Mouse (Mus musculus): ENCODE data around the gene Hectd4.
"Not testable (repeated sequence)": the region's sequence is repeated elsewhere in the genome, so short reads cannot be mapped to it uniquely, and the experiment has no call there.

Gene Hectd4

DNA sequence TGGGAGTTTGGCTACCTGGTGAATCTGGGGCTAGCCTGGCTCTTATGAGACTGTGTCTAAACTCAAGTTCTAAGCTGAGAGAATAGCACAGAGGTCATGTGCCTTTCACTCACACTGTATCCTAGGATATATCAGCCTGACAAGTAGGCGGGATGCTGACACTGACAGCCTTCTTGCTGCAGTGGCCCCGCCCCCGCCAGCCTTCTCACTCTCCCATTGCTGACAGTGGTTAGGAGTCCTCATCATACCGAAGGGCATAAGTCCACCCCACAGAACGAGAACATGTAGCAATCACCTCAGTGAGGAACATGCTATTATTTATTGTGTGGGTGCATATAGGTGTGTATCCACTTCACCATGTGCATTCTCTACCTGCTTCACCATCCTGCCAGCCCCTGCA, 64.8 kb downstream of the Hectd4 start:
- no peak for DNase-seq (ENCODE audit: low spot score in 2 of 2)

GRCm38 (mm10) chr5:121287213-121287612, 67.2 kb downstream of the Hectd4 start:
- DNase-seq (ENCODE audit: low spot score in 2 of 2) = no peak

DNA sequence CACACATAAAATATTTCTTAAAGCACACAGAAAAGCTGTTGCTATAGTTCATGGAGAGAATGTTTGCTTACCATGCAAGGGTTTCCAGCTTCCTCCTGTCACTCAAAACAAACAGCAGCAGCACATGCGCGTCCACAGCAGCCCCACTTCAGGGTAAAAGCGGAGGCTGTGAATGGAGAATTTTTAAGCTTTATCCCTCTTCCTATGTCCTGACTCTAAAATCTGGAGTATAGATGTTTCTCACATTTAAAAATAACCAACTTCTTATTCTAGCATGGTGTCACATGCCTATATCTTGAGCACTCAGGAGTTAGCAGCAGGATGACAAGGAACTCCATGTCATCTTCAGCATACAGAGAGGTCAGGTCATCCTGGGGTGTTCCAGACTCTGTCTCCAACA, 70.3 kb downstream of the Hectd4 start:
- no peak for DNase-seq (ENCODE audit: low spot score in 2 of 2)

DNA sequence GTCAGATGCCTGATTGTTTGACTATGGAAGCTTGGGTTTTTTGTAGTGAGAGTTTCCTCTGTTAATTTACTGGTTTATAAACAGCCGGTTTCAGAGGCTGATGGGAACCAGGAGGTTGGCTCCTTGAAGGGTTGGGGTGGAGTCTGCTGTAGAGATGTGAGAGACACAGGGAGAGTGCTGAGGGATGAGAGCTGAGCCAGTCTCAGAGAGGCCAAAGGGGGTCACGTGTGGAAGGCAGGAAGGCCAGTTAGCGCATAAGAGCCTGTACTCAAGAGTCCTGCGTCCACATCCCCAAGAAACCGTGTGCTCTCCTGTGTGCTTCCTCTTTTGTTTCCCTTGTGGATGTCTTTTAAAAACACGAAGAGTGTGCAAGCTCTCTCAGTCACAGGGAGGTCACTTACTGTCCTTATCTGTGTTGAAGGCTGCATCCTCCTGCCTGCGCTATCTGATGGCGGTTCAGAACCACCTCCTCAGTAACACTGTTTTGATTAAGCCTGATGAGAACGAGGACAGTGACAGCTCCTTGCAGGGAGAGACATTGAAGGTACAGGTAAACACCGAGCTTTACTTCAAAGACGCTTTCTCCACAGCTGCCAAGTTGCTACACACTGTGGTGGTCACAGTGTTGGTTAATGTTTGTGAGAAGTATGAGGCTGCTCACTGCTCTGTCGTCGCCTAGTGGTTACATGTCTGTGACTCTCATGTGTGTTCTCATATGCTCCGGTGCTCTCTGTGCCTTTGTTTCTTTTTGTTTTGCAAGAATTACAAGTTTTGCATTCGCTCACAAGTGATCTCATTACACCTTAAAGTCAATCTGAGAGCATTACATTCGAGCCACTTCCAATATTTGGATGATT, 72.5 kb downstream of the Hectd4 start:
- DNase-seq (ENCODE audit: low spot score in 2 of 2) = no peak

- no peak for DNase-seq (ENCODE audit: low spot score in 2 of 2)
Observed at GRCm38 (mm10) chr5:121305009-121305408, 85.0 kb downstream of the Hectd4 start.

- DNase-seq (ENCODE audit: low spot score in 2 of 2) = no peak
Observed at GRCm38 (mm10) chr5:121307620-121308019, 87.6 kb downstream of the Hectd4 start.

- DNase-seq (ENCODE audit: low spot score in 2 of 2) = no peak
Observed at GRCm38 (mm10) chr5:121311576-121311975, 91.6 kb downstream of the Hectd4 start.

GRCm38 (mm10) chr5:121313764-121314474, 93.9 kb downstream of the Hectd4 start:
- DNase-seq (ENCODE audit: low spot score in 2 of 2) = peak in 1 of 2 experiments; percentile 45

DNA sequence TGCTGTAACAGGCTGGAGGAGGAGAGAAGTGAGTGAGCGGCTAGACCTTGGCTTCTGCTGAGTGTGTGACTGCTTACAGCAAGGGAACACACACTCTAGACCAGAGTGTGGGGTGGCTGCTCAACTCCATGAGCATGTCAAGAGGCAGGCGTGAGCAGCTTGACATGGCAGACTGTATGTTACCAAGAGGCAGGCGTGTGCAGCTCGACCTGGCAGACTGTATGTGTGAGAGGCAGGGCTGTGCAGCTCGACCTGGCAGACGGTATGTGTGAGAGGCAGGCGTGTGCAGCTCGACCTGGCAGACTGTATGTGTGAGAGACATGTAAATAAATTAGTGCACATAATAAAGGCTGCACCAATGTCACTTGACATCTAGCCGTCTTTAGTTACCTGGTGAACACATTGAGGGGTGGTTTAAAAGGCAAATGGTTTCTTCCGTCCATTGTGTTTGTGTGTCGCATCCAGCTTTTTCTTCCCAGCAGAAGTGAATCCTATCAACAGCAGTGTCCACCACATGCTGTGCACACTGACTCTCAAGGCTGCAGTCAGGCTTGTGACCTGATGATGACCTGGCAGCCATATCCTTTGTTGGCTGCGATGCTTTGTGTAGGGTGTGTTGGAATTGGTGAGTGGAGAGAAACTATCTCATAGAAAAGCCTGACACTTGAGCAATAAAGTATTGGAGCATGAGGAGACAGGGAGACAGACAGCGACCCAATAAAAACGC, 106.2 kb downstream of the Hectd4 start:
- no peak for DNase-seq (ENCODE audit: low spot score in 2 of 2)

DNA sequence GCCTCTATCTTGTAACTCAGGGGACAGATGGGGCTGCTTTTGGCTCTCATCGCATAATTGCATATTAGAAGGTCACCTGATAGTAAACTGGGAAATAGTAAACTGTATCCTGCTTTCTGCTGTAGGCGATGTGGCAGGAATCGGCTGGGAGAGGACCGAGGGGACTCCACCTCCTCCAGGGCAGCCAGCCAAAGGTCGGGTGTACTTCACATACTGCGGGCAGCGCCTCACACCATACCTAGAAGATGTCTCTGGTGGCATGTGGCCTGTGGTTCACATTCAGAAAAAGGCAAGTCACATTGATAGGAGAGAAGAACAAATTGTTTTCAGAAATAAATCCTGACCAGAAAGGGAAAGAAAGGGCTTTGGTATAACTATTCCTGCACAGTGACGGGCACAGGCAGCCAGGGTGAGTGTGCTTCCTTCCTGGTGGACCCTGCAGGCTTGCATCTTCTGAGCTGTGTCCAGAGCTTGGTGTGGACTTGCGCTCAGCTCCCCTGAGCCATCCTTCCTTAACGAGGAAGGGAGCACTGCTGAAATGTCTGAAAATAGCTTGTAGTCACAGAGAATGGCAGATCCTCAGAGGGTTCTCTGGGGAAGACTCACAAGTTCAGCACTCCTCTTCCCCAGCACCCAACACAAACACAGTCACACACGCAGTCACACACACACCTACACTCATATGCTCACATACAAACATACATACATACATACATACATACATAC, 109.5 kb downstream of the Hectd4 start:
- no peak for DNase-seq (ENCODE audit: low spot score in 2 of 2)

DNA sequence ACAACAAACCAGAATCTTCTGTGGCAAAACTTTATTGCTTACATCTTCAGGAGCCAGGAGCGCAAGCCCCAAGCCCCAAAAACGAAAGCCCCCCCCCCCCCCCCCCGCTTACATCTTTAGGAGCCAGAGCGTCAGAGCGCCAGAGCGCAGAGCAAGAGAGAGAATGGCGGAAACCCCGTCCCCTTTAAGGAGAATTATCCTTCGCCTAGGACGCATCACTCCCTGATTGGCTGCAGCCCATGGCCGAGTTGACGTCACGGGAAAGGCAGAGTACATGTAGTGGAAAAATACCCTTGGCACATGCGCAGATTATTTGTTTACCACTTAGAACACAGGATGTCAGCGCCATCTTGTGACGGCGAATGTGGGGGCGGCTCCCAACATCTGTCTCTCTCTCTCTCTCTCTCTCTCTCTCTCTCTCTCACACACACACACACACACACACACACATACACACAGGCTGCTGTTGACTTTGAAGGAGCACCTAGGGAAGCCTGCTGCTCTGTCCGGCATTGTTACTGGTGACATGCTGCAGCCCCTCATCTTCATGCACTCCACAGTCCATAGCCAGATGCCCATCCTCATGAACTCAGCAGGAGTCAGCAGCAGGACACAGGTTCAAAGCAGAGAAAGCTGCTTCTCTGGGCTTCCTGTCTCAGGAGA, 110.3 kb downstream of the Hectd4 start:
- DNase-seq (ENCODE audit: low spot score in 2 of 2) = not testable (repeated sequence)

- DNase-seq (ENCODE audit: low spot score in 2 of 2) = no peak
Observed at GRCm38 (mm10) chr5:121331731-121332130, 111.7 kb downstream of the Hectd4 start.

DNA sequence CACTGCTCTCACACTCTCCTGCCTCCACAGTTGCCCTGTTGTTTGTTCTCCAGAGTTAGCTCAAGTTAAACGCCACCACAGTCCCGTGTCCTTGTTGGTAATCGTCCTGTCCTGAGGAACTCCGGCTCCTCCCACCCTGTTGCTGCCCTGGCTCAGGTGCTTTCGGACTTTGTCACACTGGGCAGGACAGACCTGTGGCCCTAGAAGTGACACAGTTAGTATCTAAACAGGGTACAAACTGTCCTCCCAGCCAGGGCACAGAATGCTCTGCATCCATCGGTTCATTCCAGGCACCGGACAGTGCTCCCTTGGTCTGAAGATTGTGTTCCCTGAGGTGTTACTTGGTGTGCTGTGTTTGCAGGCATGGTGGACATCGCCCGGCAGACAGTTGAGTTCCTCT, 114.0 kb downstream of the Hectd4 start:
- DNase-seq (ENCODE audit: low spot score in 2 of 2) = no peak

DNA sequence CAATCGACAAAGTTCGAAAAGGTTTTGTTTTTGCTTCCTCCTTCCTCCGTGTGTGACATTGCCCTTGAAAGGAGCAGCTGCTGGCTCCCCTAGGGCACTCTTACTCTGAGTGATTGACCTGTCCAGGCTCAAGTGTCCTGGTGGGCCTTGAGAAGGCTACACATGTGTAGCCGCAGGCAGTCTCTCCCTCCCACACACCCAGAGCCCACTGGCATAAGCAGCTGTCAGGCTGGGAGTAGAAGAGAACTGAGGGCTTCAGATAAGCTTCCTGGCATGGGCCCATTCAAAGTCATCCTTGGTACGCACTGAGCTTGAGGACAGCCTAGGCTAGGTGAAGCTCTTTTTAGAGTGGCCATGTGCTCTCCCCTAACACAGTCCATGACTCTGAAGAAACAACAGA, 114.4 kb downstream of the Hectd4 start:
- DNase-seq (ENCODE audit: low spot score in 2 of 2) = no peak

GRCm38 (mm10) chr5:121335426-121335825, 115.4 kb downstream of the Hectd4 start:
- DNase-seq (ENCODE audit: low spot score in 2 of 2) = no peak

- no peak for DNase-seq (ENCODE audit: low spot score in 2 of 2)
Observed at GRCm38 (mm10) chr5:121336009-121336408, 116.0 kb downstream of the Hectd4 start.

- no peak for DNase-seq (ENCODE audit: low spot score in 2 of 2)
Observed at GRCm38 (mm10) chr5:121336776-121337175, 116.8 kb downstream of the Hectd4 start.

DNA sequence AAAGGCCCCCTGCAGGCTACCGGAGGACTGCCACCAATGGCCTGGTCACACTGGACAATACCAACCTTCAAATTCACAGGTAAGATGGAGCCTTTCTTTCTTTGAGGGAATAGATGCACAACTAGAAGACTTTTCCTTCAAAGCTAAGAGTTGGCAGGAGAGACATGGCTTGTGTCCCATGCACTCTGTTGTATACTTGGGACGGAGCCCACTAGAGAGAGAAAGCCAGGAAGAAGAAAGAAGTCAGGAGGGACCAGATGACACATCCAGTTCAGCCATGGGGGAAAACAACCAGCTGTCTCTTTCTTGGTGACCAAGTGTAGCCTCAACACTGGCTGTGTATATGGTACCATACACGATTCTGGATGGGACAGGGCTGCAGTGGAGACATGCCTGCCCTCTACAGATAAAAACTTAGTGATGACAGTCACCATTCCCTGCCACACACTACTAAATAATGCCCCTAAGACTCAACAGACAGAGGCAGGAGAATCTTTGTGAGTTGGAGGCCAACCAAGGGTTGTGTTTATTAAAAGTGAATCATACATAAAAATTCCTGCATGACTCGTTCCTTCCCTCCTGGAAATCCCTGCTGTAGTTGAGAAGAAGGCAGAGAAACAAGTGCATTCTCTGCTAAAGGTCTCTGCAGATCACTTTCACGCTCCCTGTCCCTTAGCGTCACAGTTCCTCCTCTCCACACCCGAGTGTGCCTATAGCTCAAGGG, 119.7 kb downstream of the Hectd4 start:
- no peak for DNase-seq (ENCODE audit: low spot score in 2 of 2)

DNA sequence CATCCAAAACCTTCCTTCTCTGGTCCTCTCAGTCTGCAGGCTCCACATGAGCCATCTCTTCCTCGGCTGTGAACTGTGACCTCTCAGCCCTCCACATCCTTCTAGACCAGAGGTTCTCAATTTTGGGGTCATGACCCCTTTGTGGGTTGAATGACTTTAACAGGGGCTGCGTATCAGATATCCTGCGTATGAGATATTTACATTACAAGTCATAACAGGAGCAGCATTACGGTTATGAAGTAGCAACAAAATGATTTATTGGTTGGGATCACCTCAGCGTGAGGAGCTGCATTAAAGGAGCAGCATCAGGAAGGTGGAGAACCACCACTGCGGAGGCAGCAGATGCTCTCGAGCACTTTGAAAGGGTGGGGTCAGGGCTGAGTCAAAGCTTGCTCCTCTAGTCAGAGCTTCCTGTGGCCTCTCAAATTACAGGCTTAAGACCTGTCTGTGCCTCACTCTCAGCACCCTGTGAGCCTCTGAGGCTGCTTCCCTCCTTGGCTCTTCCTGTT, 121.0 kb downstream of the Hectd4 start:
- DNase-seq (ENCODE audit: low spot score in 2 of 2) = no peak

- DNase-seq (ENCODE audit: low spot score in 2 of 2) = no peak
Observed at GRCm38 (mm10) chr5:121342490-121342889, 122.5 kb downstream of the Hectd4 start.

All from right cerebral cortex, postnatal 10 days (tissue).